ENCODE assay signal across 30 mouse cellular contexts in genomic region chr6:37494957-37495356, GRCm38 (mm10). TPM values are rescaled to one million over a fixed set of nuclear protein-coding genes. Genes with fewer than 3 reads are reported as not detected.
"Had no signal": no experiment of that assay in that cellular context is flagged by ENCODE, and none has a peak within 500 bp of the region (broad histone marks: within the 10 kb centered on the region; RNA-seq: fewer than 3 reads in every experiment).

No protein-coding gene starts in this region.

- H3K36me3 ChIP-seq: limb, embryonic 12.5 days; limb, embryonic 15.5 days; lung, embryonic 15.5 days; midbrain, embryonic 12.5 days; neural tube, embryonic 13.5 days had no signal

- H3K27me3 ChIP-seq: limb, embryonic 12.5 days; limb, embryonic 15.5 days; lung, embryonic 15.5 days; midbrain, embryonic 12.5 days; neural tube, embryonic 13.5 days had no signal

- DNase-seq: kidney, adult 2 months; kidney, postnatal 10 days; kidney, postnatal 4 days; left cerebral cortex, postnatal 4 days; liver, postnatal 0 days; retina, postnatal 1 day; right cerebral cortex, postnatal 25 days; thymus, adult 18-20 months; thymus, postnatal 36 days had no signal

- H3K4me1 ChIP-seq: limb, embryonic 12.5 days; limb, embryonic 15.5 days; lung, embryonic 15.5 days; midbrain, embryonic 12.5 days; neural tube, embryonic 13.5 days had no signal

- H3K9ac ChIP-seq: limb, embryonic 12.5 days; limb, embryonic 15.5 days; liver, embryonic 14.5 days; liver, postnatal 0 days; lung, embryonic 15.5 days; midbrain, embryonic 12.5 days; neural tube, embryonic 13.5 days had no signal

- H3K27ac ChIP-seq: limb, embryonic 12.5 days; limb, embryonic 15.5 days; liver, embryonic 14.5 days; lung, embryonic 15.5 days; midbrain, embryonic 12.5 days; neural tube, embryonic 13.5 days had no signal

- H3K9me3 ChIP-seq: limb, embryonic 15.5 days had no signal

- H3K4me2 ChIP-seq: limb, embryonic 12.5 days; limb, embryonic 15.5 days; liver, embryonic 11.5 days; lung, embryonic 15.5 days; midbrain, embryonic 12.5 days; neural tube, embryonic 13.5 days had no signal

- H3K4me3 ChIP-seq: limb, embryonic 12.5 days; limb, embryonic 15.5 days; lung, embryonic 15.5 days; midbrain, embryonic 12.5 days; myocyte; neural tube, embryonic 13.5 days had no signal

- ATAC-seq: intestine, postnatal 0 days; liver, postnatal 0 days; midbrain, embryonic 16.5 days had no signal

RNA-seq across cellular contexts. Expression of gene Akr1d1, which starts 35.0 kb away (rescaled TPM):
- total RNA-seq: layer of hippocampus, adult 18-20 months; layer of hippocampus, postnatal 14 days; left cerebral cortex, adult 8-10 months; left cerebral cortex, postnatal 14 days; left cerebral cortex, postnatal 4 days; megakaryocyte, adult 5-6 weeks; monocyte, adult 5-6 weeks; neutrophil, adult 5-6 weeks had no signal
- polyA plus RNA-seq: limb, embryonic 12.5 days; lung, embryonic 15.5 days; midbrain, embryonic 12.5 days; midbrain, embryonic 16.5 days; myocyte; neural tube, embryonic 13.5 days; small intestine, adult 2 months; spleen, adult 2 months; testis, adult 2 months; urinary bladder, adult 2 months had no signal
